Mouse (Mus musculus): ENCODE results near the gene Lrrc19.

Lrrc19 gene

GRCm38 (mm10) chr4:94604452-94605019, 45.4 kb downstream of the Lrrc19 start:
- Histone ChIP-seq H3K9me3 (ENCODE audit: low read length) (no peaks in the 10 kb centered on the region), H3K4me3 (replicated peaks; ENCODE audit: low read length) (peak overlapping the region; percentile 99; the same call in 1 of the 2 replicates), H3K27me3 (ENCODE audit: insufficient read depth, low read length) (no peaks in the 10 kb centered on the region), H3K36me3 (ENCODE audit: insufficient read depth, low read length) (peaks cover 13% of the 10 kb centered on the region), H3K4me1 (replicated peaks; ENCODE audit: low read depth, low read length) (peaks cover 31% of the 10 kb centered on the region)
- TF ChIP-seq NANOG (IDR thresholded peaks at IDR 0.05; ENCODE audit: borderline replicate concordance, low read length), result no peak
- TF ChIP-seq POU5F1 (IDR thresholded peaks at IDR 0.05; ENCODE audit: borderline replicate concordance, low read length), result no peak
- no peak for TF ChIP-seq CTCF (conservative IDR thresholded peaks at IDR 0.05; ENCODE audit: low read length)

DNA sequence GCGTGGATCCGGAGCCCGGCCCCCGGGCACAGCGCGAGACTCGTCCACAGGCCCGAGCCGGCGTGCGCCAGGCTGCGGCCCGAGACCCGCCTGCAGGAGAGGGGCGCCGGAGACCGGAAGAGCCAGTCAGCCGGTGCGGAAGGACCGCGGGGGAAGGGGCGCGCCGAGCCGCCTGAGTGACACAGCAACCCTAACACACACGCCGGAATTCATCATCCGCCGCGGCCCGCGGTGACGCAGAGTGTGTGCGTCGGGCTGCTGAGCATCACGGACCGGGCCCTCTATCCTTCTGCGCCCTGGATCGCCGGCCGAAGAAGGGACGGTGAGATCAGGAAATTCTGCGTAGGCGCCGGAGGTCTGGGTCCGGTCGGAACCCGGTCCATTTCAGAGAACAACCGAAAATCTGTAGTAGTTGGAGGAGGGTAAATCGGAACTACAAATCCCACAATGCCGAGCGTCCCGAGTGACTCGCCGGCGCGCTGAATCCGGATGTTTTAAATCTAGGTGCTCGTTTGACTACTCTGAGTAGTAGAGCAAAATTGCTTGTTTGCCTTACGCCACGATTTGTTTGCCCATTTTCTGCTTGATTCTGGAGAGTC, 46.8 kb downstream of the Lrrc19 start, which contains the start of gene Plaa:
TSS of gene Plaa (minus strand) at position 214 of the 599 bp plus-strand sequence.
- peaks cover 13% of the 10 kb centered on the region for H3K36me3 ChIP-seq (ENCODE audit: insufficient read depth, low read length)
- peak within 1 kb of the TSS; percentile 99 for H3K4me3 ChIP-seq (replicated peaks; ENCODE audit: low read length)
- H3K9me3 ChIP-seq (ENCODE audit: low read length), result no peaks in the 10 kb centered on the region
- no peaks in the 10 kb centered on the region for H3K27me3 ChIP-seq (ENCODE audit: insufficient read depth, low read length)
- TF ChIP-seq POU5F1 (IDR thresholded peaks at IDR 0.05; ENCODE audit: borderline replicate concordance, low read length) (no peak), NANOG (IDR thresholded peaks at IDR 0.05; ENCODE audit: borderline replicate concordance, low read length) (no peak), CTCF (conservative IDR thresholded peaks at IDR 0.05; ENCODE audit: low read length) (no peak)
- peaks cover 34% of the 10 kb centered on the region for H3K4me1 ChIP-seq (replicated peaks; ENCODE audit: low read depth, low read length)

GRCm38 (mm10) chr4:94602496-94603030, 47.4 kb downstream of the Lrrc19 start:
- no peak for TF ChIP-seq CTCF (conservative IDR thresholded peaks at IDR 0.05; ENCODE audit: low read length)
- no peak for TF ChIP-seq POU5F1 (IDR thresholded peaks at IDR 0.05; ENCODE audit: borderline replicate concordance, low read length)
- no peak for TF ChIP-seq NANOG (IDR thresholded peaks at IDR 0.05; ENCODE audit: borderline replicate concordance, low read length)
- H3K4me1 ChIP-seq (replicated peaks; ENCODE audit: low read depth, low read length), result peaks cover 40% of the 10 kb centered on the region

GRCm38 (mm10) chr4:94601395-94601794, 48.5 kb downstream of the Lrrc19 start:
- Histone ChIP-seq H3K36me3 (ENCODE audit: insufficient read depth, low read length) (peaks cover 13% of the 10 kb centered on the region), H3K9me3 (ENCODE audit: low read length) (no peaks in the 10 kb centered on the region), H3K27me3 (ENCODE audit: insufficient read depth, low read length) (no peaks in the 10 kb centered on the region), H3K4me3 (replicated peaks; ENCODE audit: low read length) (peak overlapping the region; percentile 99), H3K4me1 (replicated peaks; ENCODE audit: low read depth, low read length) (peaks cover 42% of the 10 kb centered on the region)
- TF ChIP-seq POU5F1 (IDR thresholded peaks at IDR 0.05; ENCODE audit: borderline replicate concordance, low read length), result no peak
- TF ChIP-seq NANOG (IDR thresholded peaks at IDR 0.05; ENCODE audit: borderline replicate concordance, low read length), result no peak
- no peak for TF ChIP-seq CTCF (conservative IDR thresholded peaks at IDR 0.05; ENCODE audit: low read length)

More at GRCm38 (mm10) chr4:94602496-94603030, 47.4 kb downstream of the Lrrc19 start:
- Histone ChIP-seq H3K4me3 (replicated peaks; ENCODE audit: low read length) (peak overlapping the region; percentile 99), H3K27me3 (ENCODE audit: insufficient read depth, low read length) (no peaks in the 10 kb centered on the region), H3K9me3 (ENCODE audit: low read length) (no peaks in the 10 kb centered on the region), H3K36me3 (ENCODE audit: insufficient read depth, low read length) (peaks cover 13% of the 10 kb centered on the region)

GRCm38 (mm10) chr4:94592709-94593108, 57.2 kb downstream of the Lrrc19 start:
- H3K36me3 ChIP-seq (ENCODE audit: insufficient read depth, low read length), result peaks cover 20% of the 10 kb centered on the region
- H3K9me3 ChIP-seq (ENCODE audit: low read length), result no peaks in the 10 kb centered on the region

DNA sequence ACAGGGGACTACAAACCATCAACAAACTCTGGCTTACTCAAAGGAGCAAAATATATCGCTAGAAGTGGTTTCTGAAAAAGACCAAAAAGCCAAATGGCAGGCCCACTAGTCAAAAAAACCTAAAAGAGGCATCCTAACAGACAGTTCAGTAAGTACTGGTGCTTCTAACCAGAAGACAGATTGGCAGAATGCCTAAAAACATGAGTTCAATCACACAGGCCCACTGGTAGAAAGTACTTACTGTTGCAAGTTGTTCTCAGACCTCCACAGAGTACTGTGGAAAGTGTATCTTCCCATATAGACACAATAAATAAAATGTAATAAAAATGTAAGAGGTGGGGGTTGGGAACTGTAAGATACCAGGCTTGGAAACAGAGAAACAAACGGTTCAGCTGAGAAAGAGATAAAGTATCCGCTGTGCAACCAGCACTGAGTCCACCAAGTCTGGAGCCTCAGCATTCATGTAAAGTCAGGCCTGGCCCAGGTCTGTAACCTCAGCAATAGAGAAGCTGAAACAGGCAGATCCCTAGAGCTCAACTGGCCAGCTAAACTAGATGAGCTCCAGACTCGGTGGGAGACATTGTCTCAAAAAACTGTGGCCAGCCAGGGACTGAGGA, 58.1 kb downstream of the Lrrc19 start:
- Histone ChIP-seq H3K4me3 (replicated peaks; ENCODE audit: low read length) (no peak overlapping the region), H3K36me3 (ENCODE audit: insufficient read depth, low read length) (peaks cover 23% of the 10 kb centered on the region), H3K9me3 (ENCODE audit: low read length) (no peaks in the 10 kb centered on the region), H3K4me1 (replicated peaks; ENCODE audit: low read depth, low read length) (peaks cover 36% of the 10 kb centered on the region), H3K27me3 (ENCODE audit: insufficient read depth, low read length) (no peaks in the 10 kb centered on the region)
- TF ChIP-seq POU5F1 (IDR thresholded peaks at IDR 0.05; ENCODE audit: borderline replicate concordance, low read length) (no peak), NANOG (IDR thresholded peaks at IDR 0.05; ENCODE audit: borderline replicate concordance, low read length) (no peak), CTCF (conservative IDR thresholded peaks at IDR 0.05; ENCODE audit: low read length) (no peak)

More at GRCm38 (mm10) chr4:94592709-94593108, 57.2 kb downstream of the Lrrc19 start:
- peaks cover 40% of the 10 kb centered on the region for H3K4me1 ChIP-seq (replicated peaks; ENCODE audit: low read depth, low read length)
- H3K27me3 ChIP-seq (ENCODE audit: insufficient read depth, low read length), result no peaks in the 10 kb centered on the region
- TF ChIP-seq NANOG (IDR thresholded peaks at IDR 0.05; ENCODE audit: borderline replicate concordance, low read length) (no peak), POU5F1 (IDR thresholded peaks at IDR 0.05; ENCODE audit: borderline replicate concordance, low read length) (no peak), CTCF (conservative IDR thresholded peaks at IDR 0.05; ENCODE audit: low read length) (no peak)
- no peak overlapping the region for H3K4me3 ChIP-seq (replicated peaks; ENCODE audit: low read length)

All from E14TG2a.4 (cell line).